Mouse (Mus musculus) spleen, adult 2 months (tissue): ENCODE results near the gene Tent4b.

ENCODE experiments used
- CTCF ChIP-seq: fragments of 200-500 bp; IDR thresholded peaks from 2 replicates; pipeline ENCODE4 v1.5.1; 2011; ENCODE audit warnings: mild to moderate bottlenecking, inconsistent platforms; ENCODE audit not compliant: insufficient read depth, insufficient read length, insufficient replicate concordance; ENCODE audit errors: extremely low read depth
- POLR2A ChIP-seq: fragments of 200-500 bp; IDR thresholded peaks from 2 replicates; pipeline ENCODE4 v1.6.1; 2011; ENCODE audit warnings: low read depth, low read length, inconsistent platforms

DNA sequence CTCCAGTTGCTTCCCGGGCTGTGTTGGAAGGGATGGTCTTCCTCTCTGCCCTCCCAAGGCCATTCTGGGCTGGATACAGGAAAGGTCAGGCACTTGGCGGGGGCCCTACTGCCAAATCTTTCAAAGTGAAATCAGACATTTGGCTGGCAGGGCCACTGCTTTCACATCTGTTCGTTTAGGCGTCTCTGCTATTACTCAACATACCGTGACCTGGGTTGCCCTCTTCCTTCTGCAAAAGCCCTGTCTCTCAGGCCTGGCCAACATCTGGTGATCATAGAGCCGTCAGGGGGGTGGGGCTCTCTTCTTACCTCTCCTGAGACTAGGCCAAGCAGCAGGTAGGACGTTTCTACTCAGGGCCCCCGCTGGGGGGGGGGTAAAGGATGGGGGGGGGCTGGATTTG, 83.7 kb downstream of the Tent4b start:
- TF ChIP-seq CTCF (no peak), POLR2A (no peak)
